Comparison of ENCODE assay signal across 25 mouse cellular contexts in genomic region chr11:64829429-64829828, GRCm38 (mm10).
"Had no signal": no experiment of that assay in that cellular context is flagged by ENCODE, and none has a peak within 500 bp of the region (broad histone marks: within the 10 kb centered on the region; RNA-seq: fewer than 3 reads in every experiment).

No protein-coding gene starts in this region.

- H3K4me1 ChIP-seq: intestine, embryonic 15.5 days had no signal

- H3K4me2 ChIP-seq: heart, embryonic 12.5 days; hindbrain, embryonic 12.5 days; hindbrain, embryonic 14.5 days; intestine, embryonic 15.5 days; limb, embryonic 13.5 days; liver, embryonic 11.5 days; liver, embryonic 13.5 days had no signal

- H3K9me3 ChIP-seq: heart, embryonic 10.5 days; heart, embryonic 12.5 days; hindbrain, embryonic 10.5 days; hindbrain, embryonic 12.5 days; intestine, embryonic 15.5 days; limb, embryonic 13.5 days; liver, embryonic 13.5 days had no signal

- H3K27ac ChIP-seq: gastrocnemius, adult 2 months; heart, embryonic 10.5 days; hindbrain, embryonic 10.5 days; hindbrain, embryonic 12.5 days; hindbrain, embryonic 14.5 days; intestine, embryonic 15.5 days; layer of hippocampus, adult 2 months; limb, embryonic 13.5 days; liver, embryonic 13.5 days had no signal

- H3K4me3 ChIP-seq: gastrocnemius, adult 2 months; heart, embryonic 10.5 days; heart, embryonic 12.5 days; hindbrain, embryonic 10.5 days; hindbrain, embryonic 12.5 days; intestine, embryonic 15.5 days; layer of hippocampus, adult 2 months; limb, embryonic 13.5 days; liver, embryonic 13.5 days had no signal

- DNase-seq: gastrocnemius, adult 2 months; gastrocnemius, postnatal 10 days; gastrocnemius, postnatal 25 days; heart, adult 18-20 months; heart, postnatal 10 days; heart, postnatal 4 days; kidney, adult 18-20 months; kidney, adult 8-10 months; kidney, postnatal 10 days; kidney, postnatal 25 days; kidney, postnatal 4 days; liver; liver, embryonic 13.5 days had no signal

- H3K9ac ChIP-seq: heart, embryonic 12.5 days; hindbrain, embryonic 12.5 days; hindbrain, embryonic 14.5 days; intestine, embryonic 15.5 days; limb, embryonic 13.5 days; liver, embryonic 13.5 days had no signal

- H3K27me3 ChIP-seq: heart, embryonic 12.5 days; hindbrain, embryonic 12.5 days; intestine, embryonic 15.5 days; liver, embryonic 13.5 days had no signal

- ATAC-seq: hindbrain, embryonic 16.5 days; inflammation-experienced regulatory T-cells, adult 6 months; intestine, embryonic 15.5 days; intestine, postnatal 0 days had no signal

- H3K36me3 ChIP-seq: heart, embryonic 10.5 days; heart, embryonic 12.5 days; hindbrain, embryonic 10.5 days; hindbrain, embryonic 12.5 days; intestine, embryonic 15.5 days; limb, embryonic 13.5 days; liver, embryonic 13.5 days had no signal
